Mouse (Mus musculus): ENCODE measurements around the gene Gm20388. TPM values are rescaled to one million over a fixed set of nuclear protein-coding genes. Genes with fewer than 3 reads are reported as not detected.

Gm20388 gene
- polyA plus RNA-seq, 1 experiment from 2014 or later, result 8.3 TPM

DNA sequence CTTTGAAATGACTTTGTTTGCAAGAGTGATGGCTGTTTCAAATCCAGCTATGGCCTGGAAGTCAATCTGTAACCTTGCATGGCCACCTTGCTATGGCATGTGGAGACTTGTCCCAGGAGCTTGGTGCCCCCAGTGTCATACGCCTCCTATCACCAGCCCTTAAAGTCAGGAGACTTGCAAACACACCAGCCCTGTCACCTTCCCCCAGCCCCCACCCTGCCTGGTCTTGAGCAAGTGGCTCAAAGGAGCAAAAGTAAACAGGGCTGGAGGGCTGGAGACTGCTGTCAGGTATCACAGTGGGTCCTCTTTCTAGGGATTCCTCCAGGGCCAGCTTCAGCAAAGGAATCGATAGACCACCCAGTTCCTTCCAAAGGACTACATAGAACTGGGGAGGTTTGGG is 2400.5 kb downstream of the Gm20388 start:
- DNase-seq (ENCODE audit: low spot score), result no peak
- Histone ChIP-seq H3K27me3 (replicated peaks; ENCODE audit: control insufficient read depth, insufficient read depth, low read length) (no peaks in the 10 kb centered on the region), H3K9me3 (ENCODE audit: control insufficient read depth, low read length) (no peaks in the 10 kb centered on the region), H3K4me2 (ENCODE audit: low read length) (no peak overlapping the region), H3K36me3 (ENCODE audit: control insufficient read depth, insufficient read depth, low read length) (peaks cover 14% of the 10 kb centered on the region; the same call in 1 of the 2 replicates), H3K4me1 (replicated peaks; ENCODE audit: control insufficient read depth, insufficient read depth, low read length) (peaks cover 15% of the 10 kb centered on the region; the same call in 1 of the 2 replicates), H3K4me3 (ENCODE audit: low read depth, low read length) (no peak overlapping the region), H3K9ac (ENCODE audit: low read length) (no peak overlapping the region), H3K27ac (ENCODE audit: low read depth) (no peak overlapping the region)
- WGBS, result 69% methylated on average over 2 of the region's 2 CpGs
- ATAC-seq (replicated peaks; ENCODE audit: low FRiP score, low TSS enrichment, low read depth), result no peak

DNA sequence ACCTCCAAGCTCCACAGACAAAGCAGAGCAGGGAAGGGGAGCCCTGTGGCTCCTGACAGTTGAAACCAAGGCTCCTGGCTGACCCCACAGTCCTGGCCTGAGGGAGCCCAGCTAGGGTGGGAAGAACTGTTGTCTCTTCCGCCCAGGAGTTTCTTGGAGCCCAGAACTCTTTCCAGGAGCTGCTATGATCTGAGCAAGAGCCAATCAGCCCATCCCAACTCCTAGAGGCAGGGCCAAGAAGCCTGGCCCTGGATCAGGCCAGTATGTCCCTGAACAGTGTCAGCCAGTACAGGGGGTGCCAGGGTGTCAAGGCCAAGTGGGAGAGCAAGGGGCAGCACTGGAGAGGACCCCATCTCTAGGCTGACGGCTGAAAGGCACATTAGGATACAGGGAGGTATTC is 2401.9 kb downstream of the Gm20388 start:
- DNase-seq (ENCODE audit: low spot score) (no peak), ATAC-seq (replicated peaks; ENCODE audit: low FRiP score, low TSS enrichment, low read depth) (no peak)
- no peak overlapping the region for H3K4me2 ChIP-seq (ENCODE audit: low read length)
- H3K4me3 ChIP-seq (ENCODE audit: low read depth, low read length), result no peak overlapping the region
- H3K27ac ChIP-seq (ENCODE audit: low read depth), result no peak overlapping the region; the same call in 1 of the 2 replicates
- no peak overlapping the region for H3K9ac ChIP-seq (ENCODE audit: low read length)
- H3K4me1 ChIP-seq (replicated peaks; ENCODE audit: control insufficient read depth, insufficient read depth, low read length), result peaks cover 18% of the 10 kb centered on the region; the same call in 1 of the 2 replicates
- 70% methylated on average over 2 of the region's 2 CpGs for whole genome bisulfite sequencing
- peaks cover 14% of the 10 kb centered on the region; the same call in 1 of the 2 replicates for H3K36me3 ChIP-seq (ENCODE audit: control insufficient read depth, insufficient read depth, low read length)
- H3K9me3 ChIP-seq (ENCODE audit: control insufficient read depth, low read length), result no peaks in the 10 kb centered on the region
- no peaks in the 10 kb centered on the region for H3K27me3 ChIP-seq (replicated peaks; ENCODE audit: control insufficient read depth, insufficient read depth, low read length)

- peaks cover 18% of the 10 kb centered on the region; the same call in 1 of the 2 replicates for H3K4me1 ChIP-seq (replicated peaks; ENCODE audit: control insufficient read depth, insufficient read depth, low read length)
- no peak overlapping the region for H3K27ac ChIP-seq (ENCODE audit: low read depth)
- 0 out of 2 replicates have a peak, but pooled peaks have one; percentile 10 for ATAC-seq (replicated peaks; ENCODE audit: low FRiP score, low TSS enrichment, low read depth)
- WGBS, result 36% methylated on average over 12 of the region's 12 CpGs
- DNase-seq (ENCODE audit: low spot score), result no peak
- H3K27me3 ChIP-seq (replicated peaks; ENCODE audit: control insufficient read depth, insufficient read depth, low read length), result no peaks in the 10 kb centered on the region
- H3K4me2 ChIP-seq (ENCODE audit: low read length), result no peak overlapping the region
- no peaks in the 10 kb centered on the region for H3K9me3 ChIP-seq (ENCODE audit: control insufficient read depth, low read length)
- H3K36me3 ChIP-seq (ENCODE audit: control insufficient read depth, insufficient read depth, low read length), result peaks cover 8% of the 10 kb centered on the region; the same call in 1 of the 2 replicates
- H3K9ac ChIP-seq (ENCODE audit: low read length), result no peak overlapping the region
- H3K4me3 ChIP-seq (ENCODE audit: low read depth, low read length), result no peak overlapping the region
Observed at GRCm38 (mm10) chr8:122313310-122313709, 2402.7 kb downstream of the Gm20388 start.

GRCm38 (mm10) chr8:122314899-122315496 is 2404.4 kb downstream of the Gm20388 start:
- Histone ChIP-seq H3K9me3 (ENCODE audit: control insufficient read depth, low read length) (no peaks in the 10 kb centered on the region), H3K4me2 (ENCODE audit: low read length) (no peak overlapping the region), H3K27ac (ENCODE audit: low read depth) (no peak overlapping the region), H3K9ac (ENCODE audit: low read length) (no peak overlapping the region), H3K36me3 (ENCODE audit: control insufficient read depth, insufficient read depth, low read length) (peaks cover 8% of the 10 kb centered on the region; the same call in 1 of the 2 replicates), H3K4me3 (ENCODE audit: low read depth, low read length) (no peak overlapping the region), H3K27me3 (replicated peaks; ENCODE audit: control insufficient read depth, insufficient read depth, low read length) (no peaks in the 10 kb centered on the region), H3K4me1 (replicated peaks; ENCODE audit: control insufficient read depth, insufficient read depth, low read length) (peaks cover 21% of the 10 kb centered on the region; the same call in 1 of the 2 replicates)
- ATAC-seq (replicated peaks; ENCODE audit: low FRiP score, low TSS enrichment, low read depth) (no peak), DNase-seq (ENCODE audit: low spot score) (no peak)
- WGBS, result 52% methylated on average over 13 of the region's 13 CpGs

DNA sequence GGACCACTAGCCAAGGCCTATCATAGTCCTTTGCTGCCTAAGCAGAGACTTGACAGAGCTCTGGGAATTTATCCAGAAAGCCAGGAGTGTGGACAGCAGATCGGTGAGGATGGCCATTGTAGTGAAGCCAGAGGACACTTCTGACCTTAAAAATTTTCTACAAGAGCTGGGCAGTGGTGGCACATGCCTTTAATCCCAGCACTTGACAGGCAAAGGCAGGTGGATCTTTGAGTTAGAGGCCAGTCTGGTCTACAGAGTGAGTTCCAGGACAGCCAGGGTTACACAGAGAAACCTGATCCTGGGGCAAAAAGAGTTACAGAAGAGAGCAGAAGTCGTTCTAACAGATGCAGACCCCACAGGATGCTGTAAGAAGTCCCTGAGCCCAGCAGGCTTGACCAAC is 2405.8 kb downstream of the Gm20388 start:
- peaks cover 8% of the 10 kb centered on the region; the same call in 1 of the 2 replicates for H3K36me3 ChIP-seq (ENCODE audit: control insufficient read depth, insufficient read depth, low read length)
- H3K4me1 ChIP-seq (replicated peaks; ENCODE audit: control insufficient read depth, insufficient read depth, low read length), result peaks cover 29% of the 10 kb centered on the region
- H3K27me3 ChIP-seq (replicated peaks; ENCODE audit: control insufficient read depth, insufficient read depth, low read length), result no peaks in the 10 kb centered on the region
- 49% methylated on average over 2 of the region's 2 CpGs for WGBS
- DNase-seq (ENCODE audit: low spot score), result no peak
- no peak overlapping the region for H3K4me2 ChIP-seq (ENCODE audit: low read length)
- 0 out of 2 replicates have a peak overlapping the region, but pooled peaks have one; percentile 4 for H3K27ac ChIP-seq (ENCODE audit: low read depth)
- no peak overlapping the region for H3K4me3 ChIP-seq (ENCODE audit: low read depth, low read length)
- no peak overlapping the region for H3K9ac ChIP-seq (ENCODE audit: low read length)
- no peaks in the 10 kb centered on the region for H3K9me3 ChIP-seq (ENCODE audit: control insufficient read depth, low read length)
- no peak for ATAC-seq (replicated peaks; ENCODE audit: low FRiP score, low TSS enrichment, low read depth)

GRCm38 (mm10) chr8:122317918-122318475 is 2407.4 kb downstream of the Gm20388 start:
- Histone ChIP-seq H3K4me1 (replicated peaks; ENCODE audit: control insufficient read depth, insufficient read depth, low read length) (peaks cover 29% of the 10 kb centered on the region), H3K4me2 (ENCODE audit: low read length) (no peak overlapping the region), H3K9ac (ENCODE audit: low read length) (no peak overlapping the region)

DNA sequence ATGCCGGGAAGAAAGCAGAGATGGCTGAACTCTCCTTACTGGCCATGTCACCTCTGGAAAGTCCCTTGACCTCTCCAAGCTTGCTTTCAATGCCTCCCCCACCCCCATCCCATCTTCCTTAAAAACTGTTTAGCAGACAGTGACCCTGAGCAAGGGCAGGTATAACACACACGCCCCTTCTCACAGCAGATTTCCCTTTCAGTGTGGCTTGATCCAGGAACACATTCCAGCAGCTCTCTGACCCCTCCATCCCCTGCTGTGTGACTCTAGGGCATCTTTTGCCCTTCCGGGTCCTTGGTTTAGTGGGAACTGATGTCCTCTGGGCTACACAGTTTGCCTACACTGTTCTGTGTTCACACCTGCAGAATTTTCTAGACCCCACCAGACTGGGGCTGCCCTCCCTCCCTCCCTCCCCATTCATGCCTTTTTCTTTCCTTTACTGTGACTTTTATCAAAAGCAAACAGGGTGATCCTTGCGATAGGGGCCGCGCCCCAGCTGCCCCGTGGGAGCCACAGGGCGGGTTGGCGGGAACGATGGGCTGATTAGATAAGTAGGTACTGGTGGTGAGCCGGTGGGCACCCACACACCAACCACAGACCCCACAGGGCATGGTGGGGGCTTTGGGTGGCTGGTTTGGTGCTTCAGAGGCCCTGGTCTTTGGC is 2408.5 kb downstream of the Gm20388 start:
- Histone ChIP-seq H3K4me2 (ENCODE audit: low read length) (no peak overlapping the region), H3K36me3 (ENCODE audit: control insufficient read depth, insufficient read depth, low read length) (peaks cover 8% of the 10 kb centered on the region; the same call in 1 of the 2 replicates), H3K27ac (ENCODE audit: low read depth) (no peak overlapping the region), H3K9me3 (ENCODE audit: control insufficient read depth, low read length) (no peaks in the 10 kb centered on the region), H3K27me3 (replicated peaks; ENCODE audit: control insufficient read depth, insufficient read depth, low read length) (no peaks in the 10 kb centered on the region), H3K9ac (ENCODE audit: low read length) (no peak overlapping the region), H3K4me3 (ENCODE audit: low read depth, low read length) (no peak overlapping the region), H3K4me1 (replicated peaks; ENCODE audit: control insufficient read depth, insufficient read depth, low read length) (peaks cover 27% of the 10 kb centered on the region)
- DNase-seq (ENCODE audit: low spot score) (no peak), ATAC-seq (replicated peaks; ENCODE audit: low FRiP score, low TSS enrichment, low read depth) (no peak)
- 59% methylated on average over 11 of the region's 11 CpGs for WGBS

More at GRCm38 (mm10) chr8:122317918-122318475, 2407.4 kb downstream of the Gm20388 start:
- no peak overlapping the region for H3K27ac ChIP-seq (ENCODE audit: low read depth)
- no peaks in the 10 kb centered on the region for H3K27me3 ChIP-seq (replicated peaks; ENCODE audit: control insufficient read depth, insufficient read depth, low read length)
- peaks cover 8% of the 10 kb centered on the region; the same call in 1 of the 2 replicates for H3K36me3 ChIP-seq (ENCODE audit: control insufficient read depth, insufficient read depth, low read length)
- H3K9me3 ChIP-seq (ENCODE audit: control insufficient read depth, low read length), result no peaks in the 10 kb centered on the region
- DNase-seq (ENCODE audit: low spot score) (no peak), ATAC-seq (replicated peaks; ENCODE audit: low FRiP score, low TSS enrichment, low read depth) (peak; percentile 37)
- WGBS, result 48% methylated on average over 8 of the region's 8 CpGs
- no peak overlapping the region for H3K4me3 ChIP-seq (ENCODE audit: low read depth, low read length)

DNA sequence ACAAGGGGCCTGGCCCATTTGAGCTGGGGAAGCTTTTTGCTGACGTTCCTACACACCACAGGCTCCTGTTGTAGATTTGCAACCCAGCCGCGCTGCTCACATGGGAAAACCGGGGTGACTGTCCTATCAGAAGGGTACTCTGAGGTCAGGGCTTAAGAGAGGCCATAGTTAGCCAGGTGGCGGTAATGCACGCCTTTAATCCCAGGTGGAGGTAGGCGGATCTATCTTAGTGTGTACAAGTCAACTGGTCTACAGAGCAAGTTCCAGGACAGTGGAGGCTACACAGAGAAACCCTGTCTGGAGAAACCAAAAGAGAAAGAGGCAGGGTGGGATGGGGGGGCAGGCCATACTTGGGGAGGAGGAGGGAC is 2409.1 kb downstream of the Gm20388 start:
- peaks cover 26% of the 10 kb centered on the region for H3K4me1 ChIP-seq (replicated peaks; ENCODE audit: control insufficient read depth, insufficient read depth, low read length)
- H3K27me3 ChIP-seq (replicated peaks; ENCODE audit: control insufficient read depth, insufficient read depth, low read length), result no peaks in the 10 kb centered on the region
- no peak overlapping the region for H3K4me2 ChIP-seq (ENCODE audit: low read length)
- peaks cover 5% of the 10 kb centered on the region; the same call in 1 of the 2 replicates for H3K36me3 ChIP-seq (ENCODE audit: control insufficient read depth, insufficient read depth, low read length)
- H3K9me3 ChIP-seq (ENCODE audit: control insufficient read depth, low read length), result no peaks in the 10 kb centered on the region
- H3K27ac ChIP-seq (ENCODE audit: low read depth), result no peak overlapping the region
- no peak for DNase-seq (ENCODE audit: low spot score)
- no peak overlapping the region for H3K9ac ChIP-seq (ENCODE audit: low read length)
- 62% methylated on average over 7 of the region's 7 CpGs for WGBS
- ATAC-seq (replicated peaks; ENCODE audit: low FRiP score, low TSS enrichment, low read depth), result no peak
- no peak overlapping the region for H3K4me3 ChIP-seq (ENCODE audit: low read depth, low read length)
